Mouse (Mus musculus) lung, postnatal 0 days (tissue): Measurements from ENCODE around the gene Svs2.

Source experiments
- CTCF ChIP-seq: IDR thresholded peaks from 2 replicates; pipeline ENCODE4 v1.5.1; 2016; ENCODE audit warnings: antibody characterized with exemption, mild to moderate bottlenecking
- EP300 ChIP-seq: IDR thresholded peaks from 2 replicates; pipeline ENCODE4 v1.6.1; 2016; ENCODE audit warnings: antibody characterized with exemption, mild to moderate bottlenecking, control low read depth

DNA sequence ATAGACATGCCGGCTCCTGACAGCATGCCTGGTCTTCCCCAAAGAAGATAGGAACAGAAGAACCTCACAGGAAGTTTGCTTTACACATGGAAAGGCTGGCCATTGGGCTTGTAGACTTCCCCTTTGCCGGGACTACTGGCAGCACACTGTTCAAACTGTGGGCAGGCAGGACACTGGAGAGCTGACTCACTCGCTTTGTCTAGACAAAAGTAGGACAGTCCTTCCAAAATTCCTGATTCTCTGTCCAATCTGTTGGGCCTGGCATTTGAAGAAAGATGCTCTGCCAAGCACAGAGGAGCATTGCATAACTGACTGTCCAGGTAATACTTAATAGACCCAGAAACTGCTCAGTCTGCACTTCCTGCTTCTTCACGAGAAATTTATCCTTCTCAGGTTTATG lies 31.6 kb downstream of the Svs2 start:
- no peak for TF ChIP-seq CTCF
- no peak for TF ChIP-seq EP300
